Mouse (Mus musculus): ENCODE data around the gene Fam107a.
"Not testable (repeated sequence)": the region's sequence is repeated elsewhere in the genome, so short reads cannot be mapped to it uniquely, and the experiment has no call there.

Fam107a gene

GRCm38 (mm10) chr14:8286595-8286994 is 31.2 kb downstream of the Fam107a start:
- CTCF ChIA-PET, POLR2A ChIA-PET: not testable (repeated sequence)

GRCm38 (mm10) chr14:8283784-8284183 is 34.0 kb downstream of the Fam107a start:
- ChIA-PET POLR2A (interaction anchor here in 2 of 4 experiments (0.6 to 0.8 kb wide), 2 partner anchors 22 to 1864 kb away, joined by 3 read pairs; no protein-coding TSS in a partner anchor), CTCF (no interaction called here)

GRCm38 (mm10) chr14:8271281-8271680 is 46.5 kb downstream of the Fam107a start:
- POLR2A ChIA-PET, CTCF ChIA-PET: not testable (repeated sequence)

GRCm38 (mm10) chr14:8264378-8264777 is 53.4 kb downstream of the Fam107a start:
- ChIA-PET CTCF (no interaction called here), POLR2A (no interaction called here)

- POLR2A ChIA-PET: no interaction called here
- CTCF ChIA-PET: interaction anchor here (0.6 to 2.6 kb wide), 6 partner anchors 39 to 298 kb away, joined by 3 to 7 read pairs (median 4); no protein-coding TSS in a partner anchor
These were observed 55.6 kb downstream of the Fam107a start for GRCm38 (mm10) chr14:8262242-8262641.

- CTCF ChIA-PET: interaction anchor here in 2 of 4 experiments (0.7 to 2.6 kb wide), 3 partner anchors 39 to 86 kb away, joined by 3 to 7 read pairs (median 3); partner anchors contain the start of gene Kctd6 (in 1 of the 2)
- POLR2A ChIA-PET: no interaction called here
These were observed 57.6 kb downstream of the Fam107a start for GRCm38 (mm10) chr14:8260214-8260613.

GRCm38 (mm10) chr14:8259166-8259565 is 58.7 kb downstream of the Fam107a start, which contains the start of gene Acox2:
Gene Acox2, minus strand, starts transcription at chr14:8259353.
- ChIA-PET POLR2A (no interaction called here), CTCF (no interaction called here)

- ChIA-PET POLR2A (interaction anchor here in 1 of 4 experiments (0.5 kb wide), 1 partner anchor 81 kb away, joined by 3 read pairs; no protein-coding TSS in a partner anchor), CTCF (no interaction called here)
These were observed 59.1 kb downstream of the Fam107a start for GRCm38 (mm10) chr14:8258752-8259151.

- ChIA-PET CTCF (interaction anchor here in 1 of 4 experiments (0.9 kb wide), 1 partner anchor 9 kb away, joined by 3 read pairs; no protein-coding TSS in a partner anchor), POLR2A (interaction anchor here in 1 of 4 experiments (0.5 kb wide), 1 partner anchor 81 kb away, joined by 3 read pairs; no protein-coding TSS in a partner anchor)
These were observed 59.5 kb downstream of the Fam107a start for GRCm38 (mm10) chr14:8258335-8258627.

- CTCF ChIA-PET: interaction anchor here in 1 of 4 experiments (0.9 kb wide), 1 partner anchor 9 kb away, joined by 3 read pairs; no protein-coding TSS in a partner anchor
- POLR2A ChIA-PET: no interaction called here
These were observed 60.1 kb downstream of the Fam107a start for GRCm38 (mm10) chr14:8257521-8258334.

GRCm38 (mm10) chr14:8256881-8257280 is 60.9 kb downstream of the Fam107a start:
- ChIA-PET CTCF (interaction anchor here in 1 of 4 experiments (0.8 kb wide), 1 partner anchor 164 kb away, joined by 6 read pairs; no protein-coding TSS in a partner anchor), POLR2A (no interaction called here)

- CTCF ChIA-PET: interaction anchor here in 1 of 4 experiments (0.8 to 1.3 kb wide), 2 partner anchors 44 to 164 kb away, joined by 4 to 6 read pairs; no protein-coding TSS in a partner anchor
- POLR2A ChIA-PET: no interaction called here
These were observed 61.8 kb downstream of the Fam107a start for GRCm38 (mm10) chr14:8256072-8256471.

- POLR2A ChIA-PET: no interaction called here
- CTCF ChIA-PET: interaction anchor here in 2 of 4 experiments (0.6 to 1.3 kb wide), 6 partner anchors 13 to 162 kb away, joined by 3 to 7 read pairs (median 4); no protein-coding TSS in a partner anchor
These were observed 62.6 kb downstream of the Fam107a start for GRCm38 (mm10) chr14:8255076-8255729.

- CTCF ChIA-PET: no interaction called here
- POLR2A ChIA-PET: interaction anchor here in 2 of 4 experiments (0.9 to 1.8 kb wide), 3 partner anchors 9 to 29 kb away, joined by 3 to 4 read pairs (median 3); no protein-coding TSS in a partner anchor
These were observed 66.4 kb downstream of the Fam107a start for GRCm38 (mm10) chr14:8251330-8251885.

- CTCF ChIA-PET: no interaction called here
- POLR2A ChIA-PET: interaction anchor here in 1 of 4 experiments (1.8 kb wide), 1 partner anchor 8 kb away, joined by 4 read pairs; no protein-coding TSS in a partner anchor
These were observed 67.5 kb downstream of the Fam107a start for GRCm38 (mm10) chr14:8250141-8250871.

- ChIA-PET POLR2A (no interaction called here), CTCF (no interaction called here)
These were observed 68.6 kb downstream of the Fam107a start for GRCm38 (mm10) chr14:8249206-8249605.

- CTCF ChIA-PET: interaction anchor here in 2 of 4 experiments (0.6 to 1.2 kb wide), 2 partner anchors 9 to 27 kb away, joined by 3 read pairs; no protein-coding TSS in a partner anchor
These were observed 70.9 kb downstream of the Fam107a start for GRCm38 (mm10) chr14:8246878-8247277.

More at GRCm38 (mm10) chr14:8246878-8247277, 70.9 kb downstream of the Fam107a start:
- POLR2A ChIA-PET: interaction anchor here in 1 of 4 experiments (0.6 to 1.5 kb wide), 3 partner anchors 28 to 213 kb away, joined by 3 to 4 read pairs (median 4); no protein-coding TSS in a partner anchor

Data from embryonic stem cell, embryonic (primary cell).